Mouse (Mus musculus): ENCODE results near the gene Ccr7. TPM values are rescaled to one million over a fixed set of nuclear protein-coding genes. Genes with fewer than 3 reads are reported as not detected.
A peak's percentile ranks its signal among the peaks of the same experiment; 100 is the strongest.

Gene Ccr7
- polyA plus RNA-seq, 1 experiment = 0.38 TPM

DNA sequence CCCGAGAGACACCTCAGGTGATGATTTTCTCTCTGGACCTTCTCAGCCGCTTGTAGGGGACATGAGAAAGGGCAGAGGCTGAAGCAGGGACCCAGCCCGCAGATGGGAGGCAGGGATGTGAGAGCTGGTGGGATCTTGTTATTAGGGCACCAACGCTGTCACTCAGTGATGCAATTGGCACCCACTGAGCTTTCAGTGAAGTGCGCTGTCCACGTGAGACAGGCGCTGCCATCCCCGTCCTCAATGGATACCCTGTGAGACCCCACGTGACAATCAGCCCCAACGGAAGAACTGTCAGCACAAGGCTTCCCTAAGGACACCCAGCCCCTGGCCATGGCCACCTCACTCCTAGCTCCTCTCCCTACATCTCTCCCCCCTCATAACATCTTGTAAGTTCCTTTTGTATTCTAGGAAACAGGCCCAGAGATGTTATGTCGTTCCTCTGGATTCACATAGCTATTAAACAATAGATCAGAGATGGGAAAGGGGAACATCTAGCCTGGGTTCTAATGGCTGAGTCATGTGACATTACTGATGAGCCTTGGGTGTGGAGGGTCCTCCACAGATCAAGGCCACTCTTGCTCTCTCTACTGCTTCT lies 3.4 kb downstream of the Ccr7 start:
- Histone ChIP-seq H3ac (ENCODE audit: control insufficient read depth, insufficient read length) (no peak overlapping the region), H3K4me2 (ENCODE audit: low read depth) (peak overlapping the region; percentile 8), H3K4me3 (no peak overlapping the region), H3K27me3 (ENCODE audit: control insufficient read depth, insufficient read depth, insufficient read length) (peaks cover 7% of the 10 kb centered on the region), H3K79me2 (ENCODE audit: control insufficient read depth, insufficient read depth) (no peaks in the 10 kb centered on the region), H3K36me3 (ENCODE audit: control insufficient read depth, insufficient read depth) (no peaks in the 10 kb centered on the region)
- TF ChIP-seq REST (IDR thresholded peaks at IDR 0.05; ENCODE audit: insufficient read depth, insufficient read length) (no peak), MYOG (IDR thresholded peaks at IDR 0.05; ENCODE audit: control insufficient read depth in 1 of 3, insufficient read depth in 1 of 3, insufficient read length in 2 of 3, low read depth in 2 of 3) (no peak), POLR2AphosphoS2 (IDR thresholded peaks at IDR 0.05; ENCODE audit: insufficient read length, low read depth) (no peak), MYOD1 (IDR thresholded peaks at IDR 0.05; ENCODE audit: control insufficient read depth in 1 of 3, insufficient read length in 2 of 3, low read depth in 2 of 3) (no peak), E2F4 (IDR thresholded peaks at IDR 0.05; ENCODE audit: insufficient read depth) (no peak), CEBPB (IDR thresholded peaks at IDR 0.05; ENCODE audit: insufficient read depth, poor library complexity, severe bottlenecking) (no peak), POLR2A (IDR thresholded peaks at IDR 0.05; ENCODE audit: insufficient read length, low read depth) (no peak), TCF3 (IDR thresholded peaks at IDR 0.05; ENCODE audit: insufficient read length, low read depth) (no peak), MAX (IDR thresholded peaks at IDR 0.05; ENCODE audit: low read depth) (no peak), TCF12 (IDR thresholded peaks at IDR 0.05; ENCODE audit: insufficient read depth, poor library complexity, severe bottlenecking) (no peak), SRF (IDR thresholded peaks at IDR 0.05; ENCODE audit: control insufficient read depth, insufficient read length, low read depth) (no peak), USF1 (IDR thresholded peaks at IDR 0.05; ENCODE audit: low read depth) (no peak)

DNA sequence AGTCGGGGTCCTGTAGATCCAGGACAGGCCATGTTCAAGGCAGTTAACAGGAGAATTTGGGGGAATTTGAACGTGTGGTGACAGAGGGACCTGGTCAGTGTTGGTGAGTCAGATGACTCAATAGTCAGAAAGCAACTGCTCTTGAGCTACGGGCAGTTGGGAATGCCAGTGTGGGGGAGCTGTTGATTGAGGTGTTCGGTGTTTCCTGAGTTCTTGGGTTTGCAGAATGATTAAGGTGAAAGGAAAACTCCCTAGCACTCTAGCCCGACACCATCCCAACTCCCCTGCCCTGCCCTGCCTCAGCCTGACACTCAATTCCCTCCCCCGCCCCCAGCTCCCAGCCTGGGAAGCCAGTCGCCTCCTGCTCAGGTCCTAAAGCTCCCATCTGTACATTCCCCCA lies 4.0 kb downstream of the Ccr7 start:
- TF ChIP-seq MYOG (IDR thresholded peaks at IDR 0.05; ENCODE audit: control insufficient read depth in 1 of 3, insufficient read depth in 1 of 3, insufficient read length in 2 of 3, low read depth in 2 of 3) (peak in 2 of 3 experiments; percentile 2 to 14), MAX (IDR thresholded peaks at IDR 0.05; ENCODE audit: low read depth) (no peak), CEBPB (IDR thresholded peaks at IDR 0.05; ENCODE audit: insufficient read depth, poor library complexity, severe bottlenecking) (peak; percentile 82; the same call in 1 of the 2 replicates), POLR2A (IDR thresholded peaks at IDR 0.05; ENCODE audit: insufficient read length, low read depth) (peak; percentile 18)

DNA sequence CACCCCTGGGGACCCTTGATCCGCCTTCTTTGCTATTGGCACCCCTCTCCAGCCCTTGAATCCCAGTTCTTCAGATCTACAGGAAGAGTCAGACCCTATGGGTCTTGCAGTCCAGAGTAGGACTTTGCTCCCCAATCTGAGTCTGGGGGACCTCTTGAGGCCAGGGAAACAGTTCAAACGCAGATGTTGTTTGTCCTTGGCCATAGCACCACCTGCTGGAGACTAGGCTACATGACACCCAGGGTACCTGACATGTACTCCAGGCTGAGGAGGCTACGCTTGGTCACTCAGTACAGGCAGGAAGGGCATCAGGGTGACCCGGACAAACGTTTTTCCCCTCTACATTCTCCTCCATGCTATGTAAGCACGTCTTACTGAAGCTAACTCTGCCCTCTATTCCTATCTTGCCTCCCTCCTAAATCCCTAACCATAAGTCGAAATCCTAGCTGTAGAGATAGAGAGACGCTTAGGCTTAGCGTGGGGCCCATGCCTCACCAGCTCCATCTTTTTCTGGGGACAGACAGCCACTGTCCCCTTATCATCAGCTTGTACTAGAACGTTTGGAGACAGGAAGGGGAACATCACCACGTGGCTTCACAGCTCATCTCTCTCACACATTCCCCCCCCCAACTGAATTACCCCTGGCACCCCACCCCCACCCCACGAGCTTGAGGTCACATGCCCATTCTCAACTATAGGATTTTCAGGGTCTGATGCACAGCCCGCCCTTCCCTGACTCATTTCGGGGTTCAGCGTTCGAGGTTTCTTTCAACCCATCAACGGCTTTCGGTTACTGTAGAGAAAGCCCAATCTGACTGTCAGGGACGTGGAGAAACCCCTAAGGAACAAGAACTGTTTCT lies 4.7 kb downstream of the Ccr7 start:
- no peak for TF ChIP-seq MAX (IDR thresholded peaks at IDR 0.05; ENCODE audit: low read depth)
- no peak for TF ChIP-seq SRF (IDR thresholded peaks at IDR 0.05; ENCODE audit: control insufficient read depth, insufficient read length, low read depth)
- TF ChIP-seq REST (IDR thresholded peaks at IDR 0.05; ENCODE audit: insufficient read depth, insufficient read length) = no peak
- TF ChIP-seq USF1 (IDR thresholded peaks at IDR 0.05; ENCODE audit: low read depth) = no peak
- TF ChIP-seq MYOG (IDR thresholded peaks at IDR 0.05; ENCODE audit: control insufficient read depth in 1 of 3, insufficient read depth in 1 of 3, insufficient read length in 2 of 3, low read depth in 2 of 3) = no peak
- no peak for TF ChIP-seq POLR2AphosphoS2 (IDR thresholded peaks at IDR 0.05; ENCODE audit: insufficient read length, low read depth)
- TF ChIP-seq CEBPB (IDR thresholded peaks at IDR 0.05; ENCODE audit: insufficient read depth, poor library complexity, severe bottlenecking) = no peak
- no peak for TF ChIP-seq TCF12 (IDR thresholded peaks at IDR 0.05; ENCODE audit: insufficient read depth, poor library complexity, severe bottlenecking)
- no peak for TF ChIP-seq MYOD1 (IDR thresholded peaks at IDR 0.05; ENCODE audit: control insufficient read depth in 1 of 3, insufficient read length in 2 of 3, low read depth in 2 of 3)
- TF ChIP-seq TCF3 (IDR thresholded peaks at IDR 0.05; ENCODE audit: insufficient read length, low read depth) = no peak
- no peak for TF ChIP-seq E2F4 (IDR thresholded peaks at IDR 0.05; ENCODE audit: insufficient read depth)
- TF ChIP-seq POLR2A (IDR thresholded peaks at IDR 0.05; ENCODE audit: insufficient read length, low read depth) = no peak
- peaks cover 7% of the 10 kb centered on the region for H3K27me3 ChIP-seq (ENCODE audit: control insufficient read depth, insufficient read depth, insufficient read length)
- no peak overlapping the region for H3K4me3 ChIP-seq
- H3ac ChIP-seq (ENCODE audit: control insufficient read depth, insufficient read length) = no peak overlapping the region
- peak overlapping the region; percentile 12 for H3K4me2 ChIP-seq (ENCODE audit: low read depth)
- no peaks in the 10 kb centered on the region for H3K36me3 ChIP-seq (ENCODE audit: control insufficient read depth, insufficient read depth)
- H3K79me2 ChIP-seq (ENCODE audit: control insufficient read depth, insufficient read depth) = no peaks in the 10 kb centered on the region

More for the DNA sequence above, 4.0 kb downstream of the Ccr7 start:
- Histone ChIP-seq H3K79me2 (ENCODE audit: control insufficient read depth, insufficient read depth) (no peaks in the 10 kb centered on the region), H3K4me2 (ENCODE audit: low read depth) (peak overlapping the region; percentile 12), H3K4me3 (no peak overlapping the region), H3ac (ENCODE audit: control insufficient read depth, insufficient read length) (no peak overlapping the region), H3K36me3 (ENCODE audit: control insufficient read depth, insufficient read depth) (no peaks in the 10 kb centered on the region), H3K27me3 (ENCODE audit: control insufficient read depth, insufficient read depth, insufficient read length) (peaks cover 7% of the 10 kb centered on the region)

GRCm38 (mm10) chr11:99148896-99149703 lies 5.8 kb downstream of the Ccr7 start:
- no peak overlapping the region for H3K4me2 ChIP-seq (ENCODE audit: low read depth)
- no peak overlapping the region for H3K4me3 ChIP-seq
- H3K36me3 ChIP-seq (ENCODE audit: control insufficient read depth, insufficient read depth) = no peaks in the 10 kb centered on the region
- no peaks in the 10 kb centered on the region for H3K79me2 ChIP-seq (ENCODE audit: control insufficient read depth, insufficient read depth)
- peaks cover 7% of the 10 kb centered on the region for H3K27me3 ChIP-seq (ENCODE audit: control insufficient read depth, insufficient read depth, insufficient read length)
- no peak for TF ChIP-seq REST (IDR thresholded peaks at IDR 0.05; ENCODE audit: insufficient read depth, insufficient read length)
- TF ChIP-seq TCF3 (IDR thresholded peaks at IDR 0.05; ENCODE audit: insufficient read length, low read depth) = no peak
- TF ChIP-seq E2F4 (IDR thresholded peaks at IDR 0.05; ENCODE audit: insufficient read depth) = no peak
- TF ChIP-seq CEBPB (IDR thresholded peaks at IDR 0.05; ENCODE audit: insufficient read depth, poor library complexity, severe bottlenecking) = no peak
- no peak for TF ChIP-seq MAX (IDR thresholded peaks at IDR 0.05; ENCODE audit: low read depth)
- no peak for TF ChIP-seq TCF12 (IDR thresholded peaks at IDR 0.05; ENCODE audit: insufficient read depth, poor library complexity, severe bottlenecking)
- no peak for TF ChIP-seq MYOG (IDR thresholded peaks at IDR 0.05; ENCODE audit: control insufficient read depth in 1 of 3, insufficient read depth in 1 of 3, insufficient read length in 2 of 3, low read depth in 2 of 3)
- no peak for TF ChIP-seq POLR2AphosphoS2 (IDR thresholded peaks at IDR 0.05; ENCODE audit: insufficient read length, low read depth)
- TF ChIP-seq POLR2A (IDR thresholded peaks at IDR 0.05; ENCODE audit: insufficient read length, low read depth) = no peak
- TF ChIP-seq USF1 (IDR thresholded peaks at IDR 0.05; ENCODE audit: low read depth) = no peak
- TF ChIP-seq SRF (IDR thresholded peaks at IDR 0.05; ENCODE audit: control insufficient read depth, insufficient read length, low read depth) = no peak
- no peak for TF ChIP-seq MYOD1 (IDR thresholded peaks at IDR 0.05; ENCODE audit: control insufficient read depth in 1 of 3, insufficient read length in 2 of 3, low read depth in 2 of 3)
- no peak overlapping the region for H3ac ChIP-seq (ENCODE audit: control insufficient read depth, insufficient read length)
